20 mouse cellular contexts compared by ENCODE assay signal in the genomic region with DNA sequence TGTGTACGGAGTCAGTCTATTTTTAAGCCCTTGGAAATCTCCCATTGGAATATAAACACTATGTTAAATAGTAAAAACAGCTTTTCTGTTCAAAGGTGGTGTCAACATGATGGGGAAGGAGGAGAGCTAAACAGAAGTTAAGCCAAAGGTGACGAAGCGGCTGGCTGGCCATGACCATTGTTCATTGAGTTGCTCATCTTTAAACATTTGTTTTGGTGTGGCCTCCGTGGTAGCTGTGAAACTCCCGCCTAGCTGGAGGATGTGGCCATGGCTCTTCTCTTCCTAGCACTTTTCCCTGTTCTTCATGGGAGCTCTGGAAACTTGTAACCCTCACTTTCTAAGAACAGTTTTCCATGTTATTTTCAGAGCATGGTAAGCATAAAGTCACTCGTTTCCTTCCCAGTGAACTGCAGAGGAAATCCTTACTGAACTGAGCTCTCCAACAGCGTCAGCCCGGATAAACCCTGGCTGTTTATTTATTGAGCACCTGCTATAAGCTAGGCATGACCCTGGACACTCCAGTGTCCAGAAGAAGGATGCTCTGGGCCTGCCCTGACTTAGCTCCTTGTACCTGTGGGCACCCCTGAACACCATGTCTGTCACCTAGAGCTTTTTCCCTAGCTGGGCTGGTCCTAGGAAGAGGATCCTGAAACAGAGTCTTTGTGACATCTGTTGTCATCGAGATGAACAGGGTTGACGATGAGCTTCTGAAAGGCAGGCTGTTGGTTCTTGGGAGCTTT. TPM values are rescaled to one million over a fixed set of nuclear protein-coding genes. Genes with fewer than 3 reads are reported as not detected.
A peak's percentile ranks its signal among the peaks of the same experiment; 100 is the strongest.
DNase-seq lines count a peak whose midpoint lies in the region; ATAC-seq lines count a peak whose summit lies in the region.
"Had no signal": no experiment of that assay in that cellular context is flagged by ENCODE, and none has a peak within 500 bp of the region (broad histone marks: within the 10 kb centered on the region; RNA-seq: fewer than 3 reads in every experiment).

No protein-coding gene starts in this region.

- ATAC-seq in heart, embryonic 16.5 days (replicated peaks; ENCODE audit: extremely low read depth, insufficient read depth, low FRiP score) = 0 out of 2 replicates have a peak, but pooled peaks have one; percentile 10
- no peak for ATAC-seq in liver, embryonic 11.5 days (replicated peaks; ENCODE audit: low FRiP score)
- no peak for ATAC-seq in intestine, embryonic 16.5 days
- no peak for ATAC-seq in neural tube, embryonic 14.5 days (ENCODE audit: low read depth)
- ATAC-seq: CD4-positive, CD25-positive, alpha-beta regulatory T cell, adult 4 months had no signal

- H3K4me2 ChIP-seq in heart, embryonic 16.5 days (ENCODE audit: low read depth, low read length) = no peak overlapping the region
- no peak overlapping the region for H3K4me2 ChIP-seq in liver, embryonic 11.5 days
- no peak overlapping the region for H3K4me2 ChIP-seq in intestine, embryonic 16.5 days (ENCODE audit: low read depth, low read length)
- no peak overlapping the region for H3K4me2 ChIP-seq in neural tube, embryonic 14.5 days (ENCODE audit: low read depth, low read length)
- H3K4me2 ChIP-seq: embryonic facial prominence, embryonic 13.5 days; hindbrain, embryonic 15.5 days; liver, embryonic 13.5 days had no signal

- H3K27me3 ChIP-seq in heart, embryonic 16.5 days (ENCODE audit: control insufficient read depth, insufficient read depth, low read length) = no peaks in the 10 kb centered on the region
- H3K27me3 ChIP-seq in liver, embryonic 11.5 days (replicated peaks; ENCODE audit: control insufficient read depth, insufficient read depth, low read length) = no peaks in the 10 kb centered on the region
- no peaks in the 10 kb centered on the region for H3K27me3 ChIP-seq in intestine, embryonic 16.5 days (replicated peaks; ENCODE audit: control insufficient read depth, insufficient read depth, low read length)
- no peaks in the 10 kb centered on the region for H3K27me3 ChIP-seq in neural tube, embryonic 14.5 days (ENCODE audit: control insufficient read depth, insufficient read depth, low read length)
- H3K27me3 ChIP-seq: embryonic facial prominence, embryonic 13.5 days; hindbrain, embryonic 15.5 days; liver, embryonic 13.5 days had no signal

- H3K9me3 ChIP-seq in heart, embryonic 16.5 days (replicated peaks; ENCODE audit: control insufficient read depth, low read length) = no peaks in the 10 kb centered on the region
- H3K9me3 ChIP-seq in liver, embryonic 11.5 days (ENCODE audit: control insufficient read depth, low read length) = no peaks in the 10 kb centered on the region
- H3K9me3 ChIP-seq in intestine, embryonic 16.5 days (ENCODE audit: control insufficient read depth, low read length) = no peaks in the 10 kb centered on the region
- no peaks in the 10 kb centered on the region for H3K9me3 ChIP-seq in neural tube, embryonic 14.5 days (ENCODE audit: control insufficient read depth, low read length)
- H3K9me3 ChIP-seq: embryonic facial prominence, embryonic 13.5 days; forebrain, embryonic 10.5 days; hindbrain, embryonic 15.5 days; liver, embryonic 13.5 days; midbrain, embryonic 10.5 days had no signal

- WGBS in heart, embryonic 16.5 days = 65% methylated on average over 10 of the region's 10 CpGs
- 76% methylated on average over 10 of the region's 10 CpGs for WGBS in liver, embryonic 11.5 days
- WGBS in intestine, embryonic 16.5 days = 53% methylated on average over 10 of the region's 10 CpGs
- WGBS in neural tube, embryonic 14.5 days = 81% methylated on average over 10 of the region's 10 CpGs

- no peak overlapping the region for H3K4me3 ChIP-seq in heart, embryonic 16.5 days (ENCODE audit: low read length)
- no peak overlapping the region for H3K4me3 ChIP-seq in liver, embryonic 11.5 days (ENCODE audit: low read depth, low read length)
- H3K4me3 ChIP-seq in intestine, embryonic 16.5 days (ENCODE audit: low read length) = no peak overlapping the region
- H3K4me3 ChIP-seq in neural tube, embryonic 14.5 days (ENCODE audit: low read depth, low read length) = no peak overlapping the region
- H3K4me3 ChIP-seq: embryonic facial prominence, embryonic 13.5 days; forebrain, embryonic 10.5 days; hindbrain, embryonic 15.5 days; liver, embryonic 13.5 days; midbrain, embryonic 10.5 days had no signal

- H3K4me1 ChIP-seq in heart, embryonic 16.5 days (ENCODE audit: control insufficient read depth, insufficient read depth, low read length) = peaks cover 18% of the 10 kb centered on the region
- H3K4me1 ChIP-seq in liver, embryonic 11.5 days (replicated peaks; ENCODE audit: control insufficient read depth, insufficient read depth, low read length) = peaks cover 2% of the 10 kb centered on the region; the same call in 1 of the 2 replicates
- peaks cover 25% of the 10 kb centered on the region for H3K4me1 ChIP-seq in intestine, embryonic 16.5 days (ENCODE audit: control insufficient read depth, insufficient read depth, low read length)
- H3K4me1 ChIP-seq in neural tube, embryonic 14.5 days (ENCODE audit: control insufficient read depth, insufficient read depth, low read length) = peaks cover 10% of the 10 kb centered on the region; the same call in 1 of the 2 replicates

- H3K36me3 ChIP-seq in heart, embryonic 16.5 days (ENCODE audit: control insufficient read depth, insufficient read depth) = no peaks in the 10 kb centered on the region
- no peaks in the 10 kb centered on the region for H3K36me3 ChIP-seq in liver, embryonic 11.5 days (ENCODE audit: control insufficient read depth, insufficient read depth, low read length)
- H3K36me3 ChIP-seq in intestine, embryonic 16.5 days (ENCODE audit: control insufficient read depth, insufficient read depth, low read length) = no peaks in the 10 kb centered on the region
- H3K36me3 ChIP-seq in neural tube, embryonic 14.5 days (ENCODE audit: control insufficient read depth, insufficient read depth, low read length) = no peaks in the 10 kb centered on the region
- H3K36me3 ChIP-seq: hindbrain, embryonic 15.5 days; liver, embryonic 13.5 days had no signal

- no peak for DNase-seq in heart, adult 18-20 months
- peak; percentile 26 for DNase-seq in liver, embryonic 11.5 days (ENCODE audit: low spot score)
- DNase-seq in liver = no peak
- no peak for DNase-seq in natural killer cell, adult 2 months (ENCODE audit: low spot score in 2 of 2)
- DNase-seq: adrenal gland, postnatal 10 days; cerebellum, adult 2 months; gastrocnemius, postnatal 25 days; kidney, postnatal 36 days; liver, embryonic 13.5 days; lung, postnatal 14 days; right cerebral cortex, postnatal 25 days had no signal

- H3K27ac ChIP-seq in heart, embryonic 16.5 days (ENCODE audit: low read length) = peak overlapping the region; percentile 89
- no peak overlapping the region for H3K27ac ChIP-seq in liver, embryonic 11.5 days (ENCODE audit: low read depth, low read length)
- H3K27ac ChIP-seq in intestine, embryonic 16.5 days (ENCODE audit: low read length) = peak overlapping the region; percentile 47; the same call in 1 of the 2 replicates
- peak overlapping the region; percentile 39; the same call in 1 of the 2 replicates for H3K27ac ChIP-seq in neural tube, embryonic 14.5 days (ENCODE audit: low read depth, low read length)
- H3K27ac ChIP-seq: embryonic facial prominence, embryonic 13.5 days; forebrain, embryonic 10.5 days; hindbrain, embryonic 15.5 days; liver, embryonic 13.5 days; midbrain, embryonic 10.5 days had no signal

- peak overlapping the region; percentile 18; the same call in 1 of the 2 replicates for H3K9ac ChIP-seq in heart, embryonic 16.5 days (ENCODE audit: low read length)
- H3K9ac ChIP-seq in liver, embryonic 11.5 days (ENCODE audit: low read depth, low read length) = no peak overlapping the region
- no peak overlapping the region for H3K9ac ChIP-seq in intestine, embryonic 16.5 days (ENCODE audit: low read depth, low read length)
- H3K9ac ChIP-seq in neural tube, embryonic 14.5 days (replicated peaks; ENCODE audit: low read depth, low read length) = no peak overlapping the region
- H3K9ac ChIP-seq: embryonic facial prominence, embryonic 13.5 days; hindbrain, embryonic 15.5 days; liver, embryonic 13.5 days had no signal

RNA-seq across cellular contexts. Expression of a gene that starts 40.2 kb away (rescaled TPM):
- polyA plus RNA-seq in heart, embryonic 16.5 days (2015; fragmentation: Nextera tagmentation; extraction: Ambion mirVana) = 7.7 and 12.5 TPM in 2 replicates
- under 1 TPM; 0.20 to 0.23 TPM for total RNA-seq in heart, adult 18-20 months (2021)
- polyA plus RNA-seq in liver, embryonic 11.5 days (2014; fragmentation: Nextera tagmentation; extraction: Ambion mirVana) = 9.8 and 12.9 TPM in 2 replicates
- polyA plus RNA-seq in intestine, embryonic 16.5 days (2015; fragmentation: Nextera tagmentation; extraction: Ambion mirVana) = 15.0 and 15.3 TPM in 2 replicates
- polyA plus RNA-seq in neural tube, embryonic 14.5 days (2014; fragmentation: Nextera tagmentation; extraction: Ambion mirVana) = 30.2 and 32.7 TPM in 2 replicates
- total RNA-seq: MEL had no signal
